Mouse (Mus musculus) testis, postnatal 14 days (tissue): ENCODE data around the gene Nr3c2.

Experiments
- DNase-seq: peaks from one replicate; pipeline ENCODE4 v3.0.0; 2021; ENCODE audit warnings: low spot score

Gene Nr3c2

GRCm38 (mm10) chr8:77173075-77173657 is 273.9 kb downstream of the Nr3c2 start:
- DNase-seq: peak; percentile 31

- DNase-seq: no peak
These were observed 274.5 kb downstream of the Nr3c2 start for GRCm38 (mm10) chr8:77173736-77174135.

DNA sequence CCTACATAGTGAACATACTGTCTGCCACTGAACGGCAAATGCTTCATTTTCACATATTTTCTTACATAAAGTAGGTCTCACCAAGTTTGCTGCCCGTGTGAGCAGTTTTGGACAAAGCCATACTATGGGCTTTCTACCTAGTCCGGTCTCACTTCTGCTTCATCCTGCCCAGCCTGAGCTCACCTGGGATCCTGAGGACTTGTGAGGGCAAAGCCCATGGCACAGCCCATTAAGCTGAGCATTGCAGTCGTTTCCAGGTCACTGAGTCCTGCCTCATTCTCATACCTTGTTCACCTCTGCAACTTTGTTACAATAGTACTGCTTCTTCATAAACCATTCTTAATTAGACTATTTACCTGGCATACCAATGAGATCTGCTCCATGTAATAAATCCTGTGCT is 276.2 kb downstream of the Nr3c2 start:
- DNase-seq: no peak

DNA sequence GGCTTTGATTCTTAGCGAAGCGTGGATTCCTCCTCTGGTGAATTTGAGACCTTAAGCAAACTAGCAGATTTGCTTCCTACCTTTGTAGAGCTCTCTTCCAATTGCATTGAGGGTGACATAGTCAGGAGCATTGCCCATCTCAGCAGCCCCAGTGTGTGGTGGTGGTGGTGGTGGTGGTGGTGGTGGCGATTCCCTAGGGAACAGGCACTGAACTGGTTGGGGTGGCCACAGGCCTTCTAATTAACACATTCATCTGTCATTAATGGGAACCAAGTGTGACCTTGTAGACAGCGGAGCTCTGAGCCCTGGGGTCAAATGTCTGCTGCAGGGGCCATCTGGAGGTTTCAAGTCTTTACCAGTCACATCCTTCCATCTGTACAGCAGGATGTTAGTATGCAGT is 277.1 kb downstream of the Nr3c2 start:
- no peak for DNase-seq

GRCm38 (mm10) chr8:77185816-77186215 is 286.6 kb downstream of the Nr3c2 start:
- no peak for DNase-seq

DNA sequence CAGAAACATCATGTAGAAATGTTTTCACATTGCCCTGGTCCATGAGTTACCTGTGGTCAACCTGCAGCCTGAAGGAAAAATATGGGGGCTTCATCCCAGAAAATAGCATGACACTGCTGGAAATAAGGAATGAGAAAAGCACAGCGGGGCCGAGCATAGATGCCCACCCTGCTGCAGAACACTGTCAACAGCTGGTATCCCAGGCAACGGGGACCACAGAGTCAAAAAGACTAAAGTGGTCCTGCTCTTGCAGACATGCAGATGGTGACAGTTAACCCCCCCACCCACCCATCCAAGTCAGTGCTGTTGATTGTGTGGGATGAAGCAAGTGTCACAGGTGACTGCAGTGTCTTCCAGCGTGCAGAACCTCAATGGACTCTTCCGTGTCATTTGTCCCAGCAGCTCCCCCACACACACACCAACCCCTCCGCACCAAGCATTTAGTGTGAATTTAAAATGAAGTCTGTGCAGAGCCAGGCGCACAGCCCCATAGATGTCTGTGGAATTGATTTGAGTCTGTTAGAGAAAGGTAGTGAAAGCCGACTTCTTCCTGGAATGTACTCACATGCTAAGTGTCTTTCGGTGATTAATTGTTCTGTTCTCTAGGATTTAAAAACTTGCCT is 287.8 kb downstream of the Nr3c2 start:
- DNase-seq: no peak

DNA sequence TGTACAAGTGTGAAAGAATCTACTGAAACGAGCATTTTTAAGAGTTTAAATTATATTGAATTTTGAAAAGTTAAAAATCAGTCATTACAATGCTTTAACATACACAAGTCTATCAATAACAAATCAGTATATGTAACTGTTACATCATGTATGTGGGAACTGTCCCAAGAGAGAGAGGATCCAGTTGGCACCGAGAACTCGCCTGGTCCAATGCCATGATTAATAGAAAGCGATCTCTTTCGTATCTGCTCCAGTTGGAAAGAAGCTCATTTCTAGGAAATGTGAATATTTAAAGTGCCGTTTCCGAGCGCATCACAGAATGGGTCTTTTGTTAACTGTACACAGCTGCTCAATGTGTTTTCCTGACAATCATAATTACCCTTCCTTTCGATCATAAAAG is 288.5 kb downstream of the Nr3c2 start:
- no peak for DNase-seq

DNA sequence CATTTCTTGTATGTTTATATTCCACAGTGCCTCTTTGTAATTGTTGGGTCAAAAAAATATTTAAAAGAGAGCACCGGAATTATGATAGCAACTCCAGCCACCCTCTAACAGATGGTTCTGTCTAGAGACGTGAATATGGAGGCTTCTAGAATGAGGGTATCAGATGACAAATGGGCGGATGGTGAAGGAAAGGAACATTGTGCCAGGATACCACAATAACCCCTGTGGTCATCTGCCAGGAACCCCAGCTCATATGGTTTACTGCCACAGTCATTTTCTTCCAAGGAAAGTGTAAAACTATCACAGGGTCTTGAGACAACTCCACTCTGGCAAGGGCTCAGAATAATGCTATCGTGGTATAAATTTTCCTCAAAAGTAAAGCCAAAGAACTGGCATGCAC is 289.1 kb downstream of the Nr3c2 start:
- no peak for DNase-seq

DNA sequence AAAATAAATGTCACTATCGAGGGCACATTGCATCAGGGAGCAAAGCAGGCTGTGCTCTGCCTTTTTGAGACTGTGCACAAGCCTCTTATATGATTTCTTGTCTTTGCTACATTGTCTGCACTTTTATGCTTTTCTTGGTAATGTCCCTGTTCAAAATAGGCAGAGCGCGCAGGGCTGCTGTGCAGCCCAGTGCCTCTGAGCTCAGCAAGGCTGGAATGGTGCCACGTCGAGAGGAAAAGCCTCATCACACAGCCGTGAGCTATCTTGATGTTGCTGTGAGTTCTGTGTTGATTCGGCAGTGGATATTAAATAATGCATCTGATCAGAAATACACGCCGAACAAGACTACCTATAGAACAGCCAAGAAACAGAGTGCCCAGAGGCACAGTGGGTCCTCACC is 290.1 kb downstream of the Nr3c2 start:
- no peak for DNase-seq

DNA sequence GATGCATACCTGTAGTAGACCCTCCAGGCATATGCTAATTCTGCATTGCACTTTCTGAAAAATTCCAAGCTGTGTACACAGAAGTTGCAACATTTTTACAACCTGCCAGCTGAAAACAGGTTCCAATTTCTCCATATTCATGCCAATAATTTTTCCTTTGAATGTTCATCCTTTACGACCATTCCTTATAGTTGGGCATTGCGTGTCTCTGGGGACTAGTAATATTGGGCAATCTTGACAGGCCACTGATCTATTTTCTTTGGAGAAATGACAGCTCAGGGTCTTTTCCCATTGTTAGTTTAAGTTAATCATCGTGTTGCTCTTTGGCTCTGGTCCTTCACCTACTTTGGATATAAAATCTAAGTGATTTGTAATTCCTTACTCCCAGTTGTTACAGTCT is 291.2 kb downstream of the Nr3c2 start:
- DNase-seq: no peak

DNA sequence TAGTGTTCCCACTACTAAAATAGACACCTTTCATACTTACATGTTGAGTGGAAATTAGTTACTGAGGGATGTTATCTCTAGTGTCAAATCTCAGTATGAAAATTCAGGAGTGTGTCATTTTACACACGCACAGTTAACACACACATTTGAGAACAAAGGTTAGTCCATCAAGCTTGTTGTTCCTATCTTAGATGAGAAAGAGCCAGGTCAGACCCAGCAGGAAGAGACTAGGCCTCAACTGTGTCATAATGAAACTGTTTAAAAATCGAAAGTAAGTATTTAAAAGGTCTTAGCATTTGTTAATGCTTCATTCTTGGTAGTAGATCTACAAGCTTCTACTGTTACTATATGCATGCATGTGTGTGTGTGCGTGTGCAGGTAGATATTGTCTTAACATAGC is 310.1 kb downstream of the Nr3c2 start:
- no peak for DNase-seq

DNA sequence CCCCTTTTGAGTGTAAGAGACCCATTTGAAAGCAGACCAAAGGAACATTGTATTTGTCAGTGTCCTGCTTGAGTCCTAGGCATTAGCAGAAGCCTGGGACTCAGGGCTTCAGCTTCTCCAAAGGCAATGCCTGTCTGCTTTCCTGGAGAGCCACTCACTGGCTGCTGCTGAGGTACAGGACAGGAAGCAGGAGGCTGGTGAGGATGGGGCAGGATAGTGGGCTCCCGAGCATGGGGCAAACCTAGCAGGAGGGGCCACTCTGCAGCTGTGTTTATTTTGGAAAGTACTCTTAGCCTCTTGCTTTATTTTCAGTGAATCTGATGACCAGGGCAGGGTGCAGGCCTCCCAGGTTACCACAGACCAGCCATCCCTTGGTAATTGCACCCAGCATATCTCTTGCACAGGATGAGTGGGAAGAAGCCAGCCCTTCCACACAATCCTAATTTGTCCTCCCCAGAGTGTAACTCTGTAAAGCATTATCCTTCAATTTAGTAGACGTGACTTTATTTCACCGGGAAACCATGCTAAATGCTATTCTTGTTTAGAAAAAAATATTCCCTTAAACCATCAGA is 314.7 kb downstream of the Nr3c2 start:
- no peak for DNase-seq

DNA sequence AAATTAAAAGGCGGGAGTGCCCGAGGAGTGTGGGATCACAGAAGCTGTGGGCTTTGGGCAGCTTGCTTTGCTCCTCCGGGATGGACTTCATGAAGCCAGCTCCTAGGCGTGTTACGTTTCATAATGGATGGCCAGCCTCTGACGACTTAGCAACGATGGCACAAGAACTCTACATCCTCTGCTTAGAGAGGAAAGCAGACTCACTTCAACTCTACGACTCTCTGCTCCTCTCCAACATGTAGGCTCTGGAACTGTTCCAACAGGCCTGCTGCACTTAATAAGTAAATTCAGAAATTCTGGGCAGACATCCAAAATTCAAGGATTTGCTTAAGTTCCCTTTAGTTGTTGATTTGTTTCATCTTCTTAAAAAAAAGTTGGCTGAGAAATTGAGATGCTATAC is 315.4 kb downstream of the Nr3c2 start:
- no peak for DNase-seq

- DNase-seq: no peak
These were observed 315.9 kb downstream of the Nr3c2 start for GRCm38 (mm10) chr8:77215191-77215590.

DNA sequence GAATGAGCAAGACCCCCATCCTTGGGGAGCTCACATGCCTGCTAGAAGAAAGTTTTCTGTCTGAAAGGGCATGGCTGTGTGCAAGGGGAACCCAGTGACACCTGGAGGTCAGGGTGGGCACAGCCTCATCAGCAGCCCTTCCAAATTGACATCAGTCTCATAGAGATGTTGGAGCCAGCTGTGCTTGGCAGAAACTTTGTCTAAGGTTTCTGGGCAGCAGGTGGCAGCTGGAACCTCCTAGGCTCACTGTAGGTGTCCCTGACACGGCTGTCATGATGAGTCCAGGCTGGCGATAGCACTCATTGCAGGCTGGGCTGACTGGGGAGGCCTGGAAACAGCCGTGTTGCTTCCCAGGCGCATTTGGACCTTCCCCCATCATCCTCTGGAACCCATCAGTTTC is 323.9 kb downstream of the Nr3c2 start:
- no peak for DNase-seq

DNA sequence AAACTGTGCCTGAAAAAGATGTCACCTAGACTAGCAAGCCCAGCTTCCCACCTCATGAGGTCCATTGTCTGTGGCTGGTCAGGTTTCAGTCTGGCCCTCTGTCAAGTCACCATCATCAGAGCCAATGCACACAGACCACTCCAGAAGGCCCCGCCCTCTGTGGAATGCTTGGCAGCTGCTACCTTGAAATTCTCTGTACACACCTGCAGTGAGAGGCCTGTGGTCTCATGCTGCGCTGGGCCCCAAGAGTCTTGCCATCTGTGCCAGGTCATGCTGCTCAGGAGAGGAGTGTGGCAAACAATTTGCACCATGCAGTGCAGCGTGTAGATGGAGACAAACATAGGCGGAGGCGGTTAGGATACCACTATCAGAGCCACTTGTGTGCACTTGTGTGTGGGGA is 328.5 kb downstream of the Nr3c2 start:
- no peak for DNase-seq

- DNase-seq: no peak
These were observed 329.4 kb downstream of the Nr3c2 start for GRCm38 (mm10) chr8:77228688-77229087.

DNA sequence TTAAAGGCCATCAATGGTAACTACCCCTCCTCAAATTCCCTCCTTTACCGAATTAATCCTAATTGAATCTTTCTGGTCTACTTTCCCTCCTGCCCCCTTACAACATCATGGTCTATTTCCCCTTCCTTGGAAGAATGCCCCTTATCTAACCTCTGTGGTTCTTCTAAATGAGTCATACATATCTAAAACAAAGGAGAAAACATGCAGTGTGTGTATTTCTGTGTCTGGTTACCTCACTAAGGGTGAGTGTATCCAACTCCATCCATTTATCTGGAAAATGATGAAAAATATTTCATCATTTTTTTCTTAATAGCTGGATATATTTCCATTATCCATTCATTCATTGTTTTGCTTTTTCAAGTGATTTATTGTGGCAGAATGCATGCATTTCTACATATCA is 332.0 kb downstream of the Nr3c2 start:
- DNase-seq: no peak

DNA sequence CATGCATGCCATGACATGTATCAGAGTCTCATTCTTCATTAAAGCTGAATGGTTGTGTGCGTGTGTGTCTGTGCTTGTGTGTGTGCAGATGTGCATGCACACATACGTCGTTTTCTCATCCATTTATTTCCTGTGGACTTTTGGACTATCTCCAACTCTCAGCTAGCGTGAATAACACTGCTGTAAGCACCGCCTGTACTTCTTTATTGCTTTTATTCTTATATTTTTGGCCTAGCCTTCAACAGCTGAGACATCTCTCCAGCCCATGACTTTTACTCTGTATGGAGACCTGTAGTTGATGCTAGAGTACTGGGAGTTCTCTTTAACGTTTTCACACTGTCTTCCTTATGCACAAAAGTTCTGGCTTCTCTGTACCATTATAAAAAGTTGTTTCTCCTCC is 332.6 kb downstream of the Nr3c2 start:
- no peak for DNase-seq

DNA sequence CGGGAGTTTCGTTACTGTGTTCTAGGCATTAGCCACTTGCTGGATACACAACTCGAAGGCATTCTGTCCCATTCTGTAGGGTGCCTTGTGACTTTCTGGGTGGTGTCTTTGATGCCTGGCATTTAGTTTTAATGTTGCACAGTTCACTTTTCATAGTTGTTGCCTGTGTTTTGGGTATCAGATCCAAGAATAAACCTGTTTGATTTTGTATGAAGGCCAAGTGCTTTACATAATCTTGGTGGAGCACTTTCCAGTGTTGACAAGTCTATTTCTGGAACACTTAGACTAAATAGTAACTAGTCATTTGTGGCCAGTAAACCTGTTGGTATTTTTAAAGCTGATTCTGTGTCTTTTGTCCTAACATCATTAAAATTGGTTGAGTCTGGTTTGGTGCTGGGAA is 333.2 kb downstream of the Nr3c2 start:
- no peak for DNase-seq

GRCm38 (mm10) chr8:77236701-77237100 is 337.5 kb downstream of the Nr3c2 start:
- DNase-seq: no peak

- no peak for DNase-seq
These were observed 340.2 kb downstream of the Nr3c2 start for GRCm38 (mm10) chr8:77239462-77239861.

- DNase-seq: no peak
These were observed 342.1 kb downstream of the Nr3c2 start for GRCm38 (mm10) chr8:77241381-77241780.

DNA sequence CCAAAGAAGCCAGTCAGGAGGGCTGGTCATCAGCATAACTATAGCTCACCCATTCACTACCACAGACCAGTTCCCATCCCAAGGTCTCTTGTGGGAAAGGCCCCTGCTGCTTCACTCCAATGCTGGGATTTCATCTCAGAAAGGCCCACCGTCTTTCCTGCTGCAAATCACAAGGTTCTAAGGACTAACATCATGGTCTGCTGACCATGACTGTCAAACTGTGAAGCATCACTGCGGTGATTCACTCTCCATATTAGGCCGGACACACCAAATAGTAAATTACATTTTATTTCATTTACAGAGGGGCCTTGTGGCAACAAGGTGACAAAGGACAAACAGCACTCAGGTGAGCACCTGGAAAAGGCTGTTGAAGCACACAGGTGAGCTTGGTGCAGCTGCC is 350.9 kb downstream of the Nr3c2 start:
- no peak for DNase-seq
